20 mouse cellular contexts compared by ENCODE assay signal in the genomic region with DNA sequence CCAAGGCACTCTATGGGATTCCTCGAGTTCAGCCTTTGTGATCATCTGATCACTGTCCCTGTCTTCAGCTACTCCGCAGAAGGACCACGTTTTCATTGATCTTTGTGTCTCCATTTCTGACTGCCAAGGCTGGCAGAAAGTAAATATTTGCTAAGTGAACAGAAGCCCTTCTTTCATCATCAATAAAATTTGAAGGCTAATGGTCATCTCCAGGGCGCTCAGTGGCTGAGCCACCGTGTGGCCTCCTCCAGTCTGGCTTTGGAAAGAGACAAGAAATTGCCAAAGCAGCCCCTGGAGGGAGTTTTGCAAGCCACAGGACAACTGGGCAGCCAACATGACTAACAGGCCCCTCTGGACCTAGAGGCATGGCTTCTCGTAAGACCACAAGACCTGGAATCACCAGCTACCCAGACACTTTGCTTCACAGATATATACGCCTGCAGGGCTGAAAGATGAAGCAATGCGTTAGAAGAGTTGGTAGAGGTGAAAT. TPM values are rescaled to one million over a fixed set of nuclear protein-coding genes. Genes with fewer than 3 reads are reported as not detected.
DNase-seq lines count a peak whose midpoint lies in the region; ATAC-seq and TF ChIP-seq lines count a peak whose summit lies in the region.
"Had no signal": no experiment of that assay in that cellular context is flagged by ENCODE, and none has a peak within 500 bp of the region (broad histone marks: within the 10 kb centered on the region; RNA-seq: fewer than 3 reads in every experiment).

No protein-coding gene starts in this region.

- H3K27ac ChIP-seq in liver, adult 2 months (replicated peaks; ENCODE audit: insufficient read depth, low read depth, low read length), result peak overlapping the region; percentile 96
- H3K27ac ChIP-seq in liver, embryonic 11.5 days (ENCODE audit: low read depth, low read length), result no peak overlapping the region
- H3K27ac ChIP-seq in heart, embryonic 11.5 days (ENCODE audit: low read depth, low read length), result no peak overlapping the region
- H3K27ac ChIP-seq: embryonic facial prominence, embryonic 15.5 days; forebrain, embryonic 10.5 days; gastrocnemius, adult 2 months; heart, embryonic 13.5 days; hindbrain, embryonic 10.5 days; hindbrain, embryonic 14.5 days had no signal

- H3K79me2 ChIP-seq in liver, adult 2 months (ENCODE audit: control insufficient read depth, insufficient read depth, low read length), result peaks cover 22% of the 10 kb centered on the region; the same call in 1 of the 2 replicates

- no peaks in the 10 kb centered on the region for H3K27me3 ChIP-seq in liver, adult 2 months (ENCODE audit: control insufficient read depth, insufficient read depth, low read length)
- H3K27me3 ChIP-seq in liver, embryonic 11.5 days (replicated peaks; ENCODE audit: control insufficient read depth, insufficient read depth, low read length), result no peaks in the 10 kb centered on the region
- no peaks in the 10 kb centered on the region for H3K27me3 ChIP-seq in heart, embryonic 11.5 days (ENCODE audit: control insufficient read depth, insufficient read depth, low read length)
- H3K27me3 ChIP-seq: embryonic facial prominence, embryonic 15.5 days; heart, embryonic 13.5 days had no signal

- H3K4me1 ChIP-seq in liver, adult 2 months (ENCODE audit: control insufficient read depth, insufficient read depth, low read length), result peaks cover 28% of the 10 kb centered on the region
- 0 out of 2 replicates have a peak, but pooled peaks cover 7% of the 10 kb centered on the region for H3K4me1 ChIP-seq in liver, embryonic 11.5 days (replicated peaks; ENCODE audit: control insufficient read depth, insufficient read depth, low read length)
- peaks cover 10% of the 10 kb centered on the region for H3K4me1 ChIP-seq in heart, embryonic 11.5 days (ENCODE audit: control insufficient read depth, insufficient read depth, low read length)

- no peak overlapping the region for H3K4me2 ChIP-seq in liver, embryonic 11.5 days
- no peak overlapping the region for H3K4me2 ChIP-seq in heart, embryonic 11.5 days
- H3K4me2 ChIP-seq: embryonic facial prominence, embryonic 15.5 days; heart, embryonic 13.5 days; hindbrain, embryonic 14.5 days had no signal

- DNase-seq in adrenal gland, adult 2 months, result peak; percentile 58
- no peak for DNase-seq in adrenal gland, postnatal 25 days
- peak; percentile 97 for DNase-seq in liver, adult 2 months (ENCODE audit: extremely low read depth, low read depth, low spot score)
- DNase-seq in liver, embryonic 11.5 days (ENCODE audit: low spot score), result no peak
- DNase-seq in NIH3T3 (ENCODE audit: low read depth), result peak; percentile 12
- peak; percentile 6 for DNase-seq in gonadal fat pad, adult 2 months (ENCODE audit: low read depth)
- no peak for DNase-seq in right cerebral cortex, adult 18-20 months
- DNase-seq: embryo, embryonic 11 days; gastrocnemius, adult 2 months; gastrocnemius, postnatal 25 days; kidney, adult 8-10 months had no signal

- no peak for TF ChIP-seq POLR2A in liver, adult 2 months (IDR thresholded peaks at IDR 0.05; ENCODE audit: extremely low read depth, insufficient read depth, low read length)

- ATAC-seq in liver, embryonic 11.5 days (replicated peaks; ENCODE audit: low FRiP score), result no peak
- ATAC-seq in heart, embryonic 11.5 days (replicated peaks; ENCODE audit: insufficient number of reproducible peaks, low FRiP score, low TSS enrichment), result no peak
- ATAC-seq: forebrain, embryonic 14.5 days; intestine, postnatal 0 days had no signal

- TF ChIP-seq CTCF in liver, adult 2 months (IDR thresholded peaks at IDR 0.05; ENCODE audit: low read depth, low read length), result peak; percentile 36

- H3K9ac ChIP-seq in liver, adult 2 months (ENCODE audit: low read depth, low read length), result peak overlapping the region; percentile 89
- no peak overlapping the region for H3K9ac ChIP-seq in liver, embryonic 11.5 days (ENCODE audit: low read depth, low read length)
- H3K9ac ChIP-seq in heart, embryonic 11.5 days (ENCODE audit: low read depth, low read length), result no peak overlapping the region
- H3K9ac ChIP-seq: embryonic facial prominence, embryonic 15.5 days; heart, embryonic 13.5 days; hindbrain, embryonic 14.5 days had no signal

- H3K4me3 ChIP-seq in liver, adult 2 months (ENCODE audit: insufficient read depth, low read depth, low read length), result peak overlapping the region; percentile 73
- H3K4me3 ChIP-seq in liver, embryonic 11.5 days (ENCODE audit: low read depth, low read length), result no peak overlapping the region
- no peak overlapping the region for H3K4me3 ChIP-seq in heart, embryonic 11.5 days (ENCODE audit: low read depth, low read length)
- H3K4me3 ChIP-seq: embryonic facial prominence, embryonic 15.5 days; erythroblast, embryonic 14.5 days; forebrain, embryonic 10.5 days; gastrocnemius, adult 2 months; heart, embryonic 13.5 days; hindbrain, embryonic 10.5 days had no signal

- 28% methylated on average over 8 of the region's 8 CpGs for WGBS in liver, adult 2 months
- 71% methylated on average over 8 of the region's 8 CpGs for WGBS in liver, embryonic 11.5 days
- WGBS in heart, embryonic 11.5 days (ENCODE audit: insufficient replicate concordance), result 81% methylated on average over 8 of the region's 8 CpGs

- no peaks in the 10 kb centered on the region for H3K9me3 ChIP-seq in liver, embryonic 11.5 days (ENCODE audit: control insufficient read depth, low read length)
- H3K9me3 ChIP-seq in heart, embryonic 11.5 days (replicated peaks; ENCODE audit: control insufficient read depth, low read length), result no peaks in the 10 kb centered on the region
- H3K9me3 ChIP-seq: embryonic facial prominence, embryonic 15.5 days; forebrain, embryonic 10.5 days; heart, embryonic 13.5 days; hindbrain, embryonic 10.5 days had no signal

- H3K36me3 ChIP-seq in liver, adult 2 months (ENCODE audit: control insufficient read depth, insufficient read depth, low read length), result no peaks in the 10 kb centered on the region; the same call in 1 of the 2 replicates
- H3K36me3 ChIP-seq in liver, embryonic 11.5 days (ENCODE audit: control insufficient read depth, insufficient read depth, low read length), result no peaks in the 10 kb centered on the region
- no peaks in the 10 kb centered on the region for H3K36me3 ChIP-seq in heart, embryonic 11.5 days (ENCODE audit: control insufficient read depth, insufficient read depth, low read length)
- H3K36me3 ChIP-seq: embryonic facial prominence, embryonic 15.5 days; forebrain, embryonic 10.5 days; heart, embryonic 13.5 days; hindbrain, embryonic 10.5 days had no signal

RNA-seq across cellular contexts. Expression of gene Pemt, which starts 11.3 kb away (rescaled TPM):
- 10 to 100 TPM in 1 of 2 experiments, 1 to 10 TPM in 1; 8.4 to 12.5 TPM for total RNA-seq in adrenal gland, adult 2 months (2021)
- polyA plus RNA-seq in adrenal gland, adult 2 months (2012; rRNA removed), result 11.2 and 13.1 TPM in 2 replicates
- 5.1 and 16.5 TPM in 2 replicates for total RNA-seq in adrenal gland, postnatal 25 days (2021)
- total RNA-seq in liver, adult 2 months (2014; rRNA removed), result 432 and 472 TPM in 2 replicates
- 1,369 and 1,396 TPM in 2 replicates for polyA plus RNA-seq in liver, adult 2 months (2012; rRNA removed)
- 9.4 and 12.6 TPM in 2 replicates for polyA plus RNA-seq in liver, embryonic 11.5 days (2014; fragmentation: Nextera tagmentation; extraction: Ambion mirVana)
- polyA plus RNA-seq in gonadal fat pad, adult 2 months (2012; rRNA removed), result 211 and 228 TPM in 2 replicates
- 14.9 and 17.6 TPM in 2 replicates for polyA plus RNA-seq in heart, embryonic 11.5 days (2014; fragmentation: Nextera tagmentation; extraction: Ambion mirVana)

Comparison
In these comparisons a context has a peak if more than half of its experiments do, and no peak if none do; other contexts are left out.
1. DNase-seq: peak in adrenal gland, adult 2 months (single experiment), liver, adult 2 months (single experiment), NIH3T3 (single experiment) and gonadal fat pad, adult 2 months (single experiment); none in adrenal gland, postnatal 25 days (single experiment), liver, embryonic 11.5 days (single experiment) and right cerebral cortex, adult 18-20 months (single experiment).
2. RNA of gene Pemt, which starts 11.3 kb away (polyA plus RNA-seq): 1,369 to 1,396 TPM in liver, adult 2 months and 211 to 228 TPM in gonadal fat pad, adult 2 months; 14.9 to 17.6 TPM in heart, embryonic 11.5 days, 11.2 to 13.1 TPM in adrenal gland, adult 2 months and 9.4 to 12.6 TPM in liver, embryonic 11.5 days; every median in the first group is over 10 times any median in the second.